Mouse (Mus musculus) Patski (cell line): ENCODE data around the gene Trappc12. TPM values are rescaled to one million over a fixed set of nuclear protein-coding genes. Genes with fewer than 3 reads are reported as not detected.

Experiments used
- ATAC-seq: fragments of 100-300 bp; one replicate; pipeline ENCODE4 v1.8.0; 2021
- CTCF ChIA-PET: fragments of 350-600 bp; sonication (Branson Sonifier 250); formaldehyde crosslinking; loops from one replicate; lab custom pipeline; 2022; ENCODE audit warnings: inconsistent platforms; lab: Charles Lee
- POLR2A ChIA-PET: fragments of 350-600 bp; sonication (Branson Sonifier 250); formaldehyde crosslinking; loops from one replicate; lab custom pipeline; 2022; ENCODE audit warnings: antibody characterized with exemption, inconsistent platforms; lab: Charles Lee
- DNase-seq: peaks from one replicate; pipeline ENCODE4 v3.0.0-alpha.2; 2011; ENCODE audit warnings: low read depth, low spot score
- H3K27me3 ChIP-seq: fragments of 371-371 bp; one replicate; pipeline ENCODE4 v1.5.1; 2021
- CTCF ChIP-seq: fragments of 100-300 bp; IDR thresholded peaks from one replicate; pipeline ENCODE4 v1.5.1; 2021
- in situ Hi-C: fragments of 300-500 bp; cut with MboI; formaldehyde crosslinking; loops from 3 replicates; pipeline ENCODE4 v1.11.1; 2018; ENCODE audit warnings: low pct_unique_long_range_greater_than_20kb, mixed read lengths
- polyA plus RNA-seq: library from polyadenylated mRNA; unstranded; gene quantifications from one replicate; pipeline ENCODE4 v1.2.3, GENCODE M21; 2021

The Trappc12 gene
- polyA plus RNA-seq = 25.6 TPM

- ChIA-PET POLR2A (no interaction called here), CTCF (interaction anchor here (1.1 kb wide), 1 partner anchor 10 kb away, joined by 3 read pairs; no protein-coding TSS in a partner anchor)
- ATAC-seq = peak; percentile 84
- DNase-seq = no peak
- no peak for TF ChIP-seq CTCF
- in situ Hi-C loops = no loop called here
- H3K27me3 ChIP-seq = no peaks in the 10 kb centered on the region
Observed at GRCm38 (mm10) chr12:28750021-28750633, at the start of gene Trappc12. Trappc12 (minus strand) TSS chr12:28750472.

DNA sequence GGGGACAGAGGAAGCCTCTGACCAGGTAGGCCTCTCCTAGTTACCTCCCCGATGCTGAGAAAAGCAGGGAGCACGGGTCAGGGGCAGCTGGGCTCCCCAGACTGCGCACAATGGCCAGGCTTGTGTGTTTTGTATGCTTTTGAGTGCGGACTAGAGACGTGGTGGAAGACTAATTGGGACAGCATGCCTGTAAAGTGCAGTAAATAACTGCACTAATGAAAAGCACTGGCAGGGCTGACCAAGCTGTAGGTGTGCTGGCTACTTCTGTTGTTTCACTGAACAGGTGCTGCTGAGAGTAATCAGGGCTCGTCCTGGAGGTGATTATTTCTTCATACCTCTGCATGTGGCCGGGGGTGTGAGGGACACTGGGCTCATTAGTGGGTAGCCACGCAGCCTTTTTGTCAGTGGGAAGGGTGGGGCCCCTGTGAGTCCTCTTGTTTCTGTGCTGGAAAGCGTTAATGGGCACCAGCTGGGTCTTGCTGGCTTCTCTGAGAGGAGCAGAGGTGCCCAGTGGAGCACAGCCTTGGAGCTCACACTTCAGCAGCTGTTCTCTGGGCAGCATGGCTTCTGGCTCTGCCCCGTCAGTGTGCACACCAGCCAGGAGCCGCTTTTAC is 49.6 kb upstream of the Trappc12 start:
- no peak for ATAC-seq
- no peaks in the 10 kb centered on the region for H3K27me3 ChIP-seq
- in situ Hi-C loops = no loop called here
- TF ChIP-seq CTCF = no peak
- ChIA-PET POLR2A (no interaction called here), CTCF (no interaction called here)
- no peak for DNase-seq

DNA sequence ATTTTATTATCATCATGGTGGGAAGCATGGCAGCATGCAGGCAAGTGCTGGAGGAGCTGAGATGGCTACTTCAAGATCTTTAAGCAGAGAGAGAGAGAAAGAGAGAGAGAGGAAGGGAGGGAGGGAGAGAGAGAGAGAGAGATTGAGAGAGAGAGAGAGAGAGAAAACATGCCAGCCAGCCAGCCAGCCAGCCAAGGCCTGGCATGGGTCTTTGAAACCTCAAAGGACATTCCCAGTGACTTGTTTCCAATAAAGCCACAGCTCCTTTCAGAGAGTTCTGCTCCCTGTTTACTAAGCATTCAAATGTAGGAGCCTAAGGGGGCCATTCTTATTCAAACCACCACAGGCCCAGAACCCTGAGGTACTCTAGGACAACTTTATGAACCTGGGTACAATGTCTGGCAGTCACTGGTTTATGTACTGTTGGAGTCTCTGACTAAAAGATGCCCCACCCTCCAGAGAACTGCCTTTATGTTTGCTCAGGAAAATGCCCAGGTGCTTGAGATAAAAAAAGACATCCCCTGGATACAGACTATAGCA is 46.7 kb upstream of the Trappc12 start:
- CTCF ChIA-PET = interaction anchor here (1.3 kb wide), 1 partner anchor 13 kb away, joined by 3 read pairs; no protein-coding TSS in a partner anchor
- no peak for DNase-seq
- POLR2A ChIA-PET = no interaction called here
- ATAC-seq = no peak
- H3K27me3 ChIP-seq = no peaks in the 10 kb centered on the region
- in situ Hi-C loops = no loop called here
- no peak for TF ChIP-seq CTCF

DNA sequence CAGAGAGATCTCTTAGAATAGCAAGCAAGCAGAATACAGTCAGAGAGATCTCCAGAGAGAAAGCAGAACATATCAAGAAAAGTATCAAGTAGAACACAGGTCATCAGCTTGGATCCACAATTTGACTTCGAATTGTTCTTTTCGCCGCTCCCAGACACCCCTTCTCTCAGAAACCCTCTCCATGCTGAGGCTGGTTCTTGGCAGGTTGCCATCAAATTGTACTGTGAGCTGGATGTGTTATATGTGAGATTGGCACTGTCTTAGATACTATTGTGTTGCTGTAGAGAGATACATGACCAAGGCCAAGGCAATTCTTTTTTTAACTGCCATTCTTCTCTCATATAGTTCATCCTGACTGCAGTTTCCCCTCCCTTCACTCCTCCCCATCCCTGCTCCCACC is 44.8 kb upstream of the Trappc12 start:
- H3K27me3 ChIP-seq = no peaks in the 10 kb centered on the region
- CTCF ChIA-PET = no interaction called here
- TF ChIP-seq CTCF = no peak
- ATAC-seq (no peak), DNase-seq (no peak)
- in situ Hi-C loops = no loop called here
- POLR2A ChIA-PET = interaction anchor here (0.6 kb wide), 1 partner anchor 32 kb away, joined by 3 read pairs; no protein-coding TSS in a partner anchor

DNA sequence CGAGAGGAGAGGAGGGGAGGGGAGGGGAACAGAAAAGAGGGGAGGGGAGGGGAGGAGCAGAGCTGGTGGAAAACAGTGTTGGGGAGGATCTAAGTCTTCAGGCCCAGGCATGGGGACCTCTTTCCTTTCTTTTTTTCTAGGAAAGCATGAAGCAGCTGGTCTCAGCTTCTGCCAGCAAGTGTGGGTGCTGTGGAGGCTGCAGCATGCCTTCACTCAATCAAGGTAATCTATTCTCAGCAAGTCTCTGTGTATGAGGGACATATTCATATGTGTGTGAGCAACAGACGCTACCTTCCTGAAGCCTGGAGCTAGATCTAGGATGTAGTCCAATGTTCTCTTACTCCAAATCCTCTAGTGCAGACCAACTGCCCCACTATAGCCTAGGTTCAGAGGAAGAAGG is 43.4 kb upstream of the Trappc12 start:
- ATAC-seq (no peak), DNase-seq (no peak)
- in situ Hi-C loops = no loop called here
- TF ChIP-seq CTCF = no peak
- H3K27me3 ChIP-seq = no peaks in the 10 kb centered on the region
- ChIA-PET CTCF (interaction anchor here (1.3 kb wide), 1 partner anchor 38 kb away, joined by 3 read pairs; no protein-coding TSS in a partner anchor), POLR2A (no interaction called here)

DNA sequence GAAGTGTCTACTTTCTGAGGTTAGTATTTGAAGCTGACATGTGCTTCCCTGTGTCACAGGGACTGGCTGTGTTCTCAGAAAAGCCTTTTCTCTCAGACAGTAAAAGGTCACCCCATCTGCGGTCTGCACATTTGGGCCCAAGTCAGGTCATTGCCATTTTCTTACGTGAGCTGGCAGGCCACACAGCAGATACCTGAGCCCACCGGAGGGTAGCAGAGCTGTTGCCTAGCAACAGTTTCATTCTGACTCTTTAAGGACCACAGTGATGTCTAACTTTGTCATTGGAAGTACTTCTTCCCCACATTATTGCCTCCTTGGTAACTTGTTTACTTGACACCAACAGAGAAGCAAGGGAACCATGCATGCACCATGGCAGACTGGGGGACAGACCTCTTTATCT is 42.3 kb upstream of the Trappc12 start:
- POLR2A ChIA-PET = no interaction called here
- no peak for TF ChIP-seq CTCF
- CTCF ChIA-PET = no interaction called here
- no peak for ATAC-seq
- no peaks in the 10 kb centered on the region for H3K27me3 ChIP-seq
- in situ Hi-C loops = no loop called here
- no peak for DNase-seq

DNA sequence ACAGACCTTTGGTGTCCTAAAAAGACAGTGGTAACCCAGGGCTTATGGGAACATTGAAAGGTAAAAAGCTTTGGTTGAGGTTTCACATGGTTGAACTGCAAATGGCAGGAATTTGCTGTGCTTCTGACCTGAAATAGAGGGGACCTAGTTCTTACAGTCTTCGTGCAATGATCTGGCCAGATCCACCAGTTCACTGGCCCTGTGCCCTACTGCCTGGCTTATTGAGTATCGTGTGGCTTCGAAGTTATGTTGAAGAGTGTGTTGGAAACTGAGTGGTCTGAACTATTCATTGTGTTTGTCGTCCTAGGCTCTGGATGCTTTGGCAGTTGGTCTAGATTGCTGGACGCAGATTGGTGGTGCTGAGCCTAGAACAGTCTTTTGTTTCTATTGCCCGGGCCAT is 36.0 kb upstream of the Trappc12 start:
- ChIA-PET CTCF (no interaction called here), POLR2A (no interaction called here)
- TF ChIP-seq CTCF = no peak
- no peak for DNase-seq
- no peaks in the 10 kb centered on the region for H3K27me3 ChIP-seq
- in situ Hi-C loops = loop anchor here (5.0 kb wide), 1 partner anchor 49 kb away; no protein-coding TSS in a partner anchor
- no peak for ATAC-seq

DNA sequence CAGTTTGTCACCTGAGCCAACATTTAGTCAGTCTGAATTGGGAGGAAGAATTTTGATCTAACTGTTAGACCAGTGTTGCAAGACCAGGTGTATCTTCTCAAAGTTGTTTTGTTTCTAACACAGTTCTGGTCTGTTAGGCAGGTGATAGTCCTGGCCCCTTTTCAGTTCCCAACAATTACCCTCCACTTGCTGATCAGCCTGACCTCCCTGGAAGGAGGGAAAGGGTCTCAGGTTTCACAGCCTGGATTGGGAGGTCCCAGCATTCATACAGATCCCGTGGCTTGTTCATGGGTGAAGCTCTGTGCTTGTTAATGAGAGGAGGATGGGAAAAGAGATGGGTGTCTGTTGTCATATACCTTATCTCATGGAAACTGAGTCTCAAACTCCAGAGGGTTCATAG is 35.0 kb upstream of the Trappc12 start:
- in situ Hi-C loops = loop anchor here (5.0 kb wide), 1 partner anchor 48 kb away; no protein-coding TSS in a partner anchor
- TF ChIP-seq CTCF = no peak
- POLR2A ChIA-PET = no interaction called here
- DNase-seq (no peak), ATAC-seq (no peak)
- CTCF ChIA-PET = interaction anchor here (0.9 to 1.4 kb wide), 2 partner anchors 16 to 71 kb away, joined by 3 to 5 read pairs; no protein-coding TSS in a partner anchor
- no peaks in the 10 kb centered on the region for H3K27me3 ChIP-seq

GRCm38 (mm10) chr12:28784864-28785263 is 34.6 kb upstream of the Trappc12 start:
- POLR2A ChIA-PET = no interaction called here
- no peak for ATAC-seq

DNA sequence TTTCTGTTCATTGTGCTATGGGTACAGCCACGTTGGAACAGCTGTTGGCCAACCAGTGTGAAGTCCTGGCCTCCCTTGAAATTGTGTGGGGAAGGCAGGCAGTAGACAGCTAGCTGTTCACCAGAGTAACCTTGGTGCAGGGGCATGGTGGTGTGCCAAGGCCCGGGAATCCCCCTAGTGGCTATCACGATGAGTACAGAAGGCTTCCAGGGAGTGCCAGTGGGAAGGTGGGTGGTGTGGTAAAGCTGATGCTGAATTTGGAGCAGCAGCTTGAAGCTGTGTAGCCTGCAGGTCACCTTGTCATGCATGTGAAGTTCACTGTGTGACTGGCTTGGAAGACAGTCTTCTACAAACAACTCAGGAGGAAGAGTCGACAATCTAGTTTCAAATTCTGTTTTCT is 34.1 kb upstream of the Trappc12 start:
- in situ Hi-C loops = no loop called here
- DNase-seq = no peak
- no peaks in the 10 kb centered on the region for H3K27me3 ChIP-seq
- ChIA-PET POLR2A (no interaction called here), CTCF (interaction anchor here (0.7 to 1.4 kb wide), 5 partner anchors 9 to 70 kb away, joined by 3 to 5 read pairs (median 3); no protein-coding TSS in a partner anchor)
- peak; percentile 66 for ATAC-seq
- peak; percentile 59 for TF ChIP-seq CTCF

More at GRCm38 (mm10) chr12:28784864-28785263, 34.6 kb upstream of the Trappc12 start:
- no peak for TF ChIP-seq CTCF
- in situ Hi-C loops = loop anchor here (5.0 kb wide), 1 partner anchor 48 kb away; no protein-coding TSS in a partner anchor
- DNase-seq = no peak
- CTCF ChIA-PET = interaction anchor here (0.9 to 1.4 kb wide), 4 partner anchors 10 to 70 kb away, joined by 3 to 5 read pairs (median 3); no protein-coding TSS in a partner anchor
- no peaks in the 10 kb centered on the region for H3K27me3 ChIP-seq

DNA sequence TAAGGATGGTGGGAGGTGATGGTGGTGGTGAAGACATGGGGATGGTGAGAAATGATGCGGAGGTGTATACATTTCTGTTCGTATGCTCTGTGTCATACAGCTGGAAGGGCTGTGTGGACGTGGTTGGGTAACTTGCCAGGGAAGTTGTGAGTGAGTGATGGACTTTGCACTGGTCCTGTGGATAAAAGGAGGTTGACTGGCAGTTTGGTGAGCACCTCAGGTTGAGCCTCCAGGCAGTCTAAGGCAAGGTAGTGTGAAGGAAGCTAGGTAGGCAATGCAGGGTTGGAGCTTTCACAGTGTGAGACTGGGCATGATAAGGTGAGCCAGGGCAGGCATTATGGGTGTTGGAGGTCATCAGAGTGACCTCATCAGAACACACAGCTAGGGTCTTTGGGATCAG is 32.4 kb upstream of the Trappc12 start:
- CTCF ChIA-PET = no interaction called here
- ATAC-seq = no peak
- POLR2A ChIA-PET = no interaction called here

More for the DNA sequence above, 32.4 kb upstream of the Trappc12 start:
- DNase-seq = no peak
- no peak for TF ChIP-seq CTCF
- in situ Hi-C loops = no loop called here
- H3K27me3 ChIP-seq = no peaks in the 10 kb centered on the region
